Mouse (Mus musculus) lung, adult 2 months (tissue): ENCODE results near the gene Dsn1. TPM values are rescaled to one million over a fixed set of nuclear protein-coding genes. Genes with fewer than 3 reads are reported as not detected.

ENCODE experiments used
- DNase-seq: peaks from one replicate; pipeline ENCODE4 v3.0.0; 2022
- H3K4me1 ChIP-seq: fragments of 200-500 bp; 2 replicates; pipeline ENCODE4 v1.6.1; 2011; ENCODE audit warnings: low read length; ENCODE audit not compliant: control insufficient read depth, insufficient read depth
- H3K4me3 ChIP-seq: fragments of 200-500 bp; replicated peaks from 2 replicates; pipeline ENCODE3; 2011; ENCODE audit warnings: low read depth, mild to moderate bottlenecking, control low read depth, low read length; ENCODE audit errors: extremely low read depth
- CTCF ChIP-seq: fragments of 200-500 bp; IDR thresholded peaks from 2 replicates; pipeline ENCODE4 v1.5.1; 2011; ENCODE audit warnings: mild to moderate bottlenecking, low read length, control low read depth; ENCODE audit not compliant: insufficient read depth
- POLR2A ChIP-seq: fragments of 200-500 bp; IDR thresholded peaks from 2 replicates; pipeline ENCODE4 v1.6.1; 2011; ENCODE audit warnings: low read depth, mild to moderate bottlenecking, control low read depth, low read length, borderline replicate concordance; ENCODE audit errors: extremely low read depth
- WGBS: fragments of 180-500 bp; shearing (Covaris S2); methylation state at CpG from one replicate; pipeline ENCODE4 v1.1.7; 2018; 5-methylcytosine and 5-hydroxymethylcytosine counted together
- polyA plus RNA-seq: library from polyadenylated mRNA; depleted of rRNA; stranded (reverse); fragments of >200 nt; gene quantifications from 2 replicates; pipeline ENCODE4 v1.2.3, GENCODE M21; 2012; rRNA removed

Gene Dsn1
- polyA plus RNA-seq, 1 experiment, result 1.8 TPM

DNA sequence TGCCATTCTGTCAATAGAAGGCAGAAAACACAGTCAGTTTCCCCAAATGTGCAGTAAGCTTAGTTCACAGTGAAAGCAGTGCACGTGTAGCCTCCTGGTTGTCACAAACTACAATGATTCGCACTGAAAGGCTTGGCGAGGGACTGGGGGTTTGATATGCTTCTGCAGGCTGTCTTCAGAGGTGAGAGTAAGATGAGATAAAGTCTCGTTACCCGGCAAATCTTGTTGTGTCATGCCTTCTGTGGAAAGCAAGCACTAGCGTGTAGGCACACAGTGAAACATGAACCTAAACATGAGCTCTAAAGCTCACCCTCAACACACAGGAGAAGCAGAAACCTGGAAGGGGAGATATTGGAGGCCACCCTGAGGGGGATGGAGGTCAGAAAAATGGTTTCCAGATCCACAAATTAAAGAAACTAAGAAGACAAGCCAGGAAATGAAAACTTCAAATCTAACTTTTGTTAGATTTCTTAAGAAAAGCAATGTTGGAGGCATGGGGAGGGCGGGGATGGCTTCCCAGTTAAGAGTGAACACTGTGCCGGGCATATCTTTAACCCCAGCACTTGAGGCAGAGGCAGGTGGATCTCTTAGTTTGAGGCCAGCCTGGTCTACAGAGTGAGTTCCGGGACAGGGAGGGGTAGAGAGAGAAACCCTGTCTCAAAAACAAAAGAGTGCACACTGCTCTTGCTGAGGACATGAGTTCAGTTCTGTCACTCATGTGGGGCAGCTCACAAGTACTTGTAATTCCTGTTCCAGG is 48.3 kb downstream of the Dsn1 start:
- TF ChIP-seq CTCF (no peak), POLR2A (no peak)
- Histone ChIP-seq H3K4me1 (no peaks in the 10 kb centered on the region), H3K4me3 (no peak overlapping the region)
- DNase-seq, result no peak
- 89% methylated on average over 9 of the region's 9 CpGs for WGBS

DNA sequence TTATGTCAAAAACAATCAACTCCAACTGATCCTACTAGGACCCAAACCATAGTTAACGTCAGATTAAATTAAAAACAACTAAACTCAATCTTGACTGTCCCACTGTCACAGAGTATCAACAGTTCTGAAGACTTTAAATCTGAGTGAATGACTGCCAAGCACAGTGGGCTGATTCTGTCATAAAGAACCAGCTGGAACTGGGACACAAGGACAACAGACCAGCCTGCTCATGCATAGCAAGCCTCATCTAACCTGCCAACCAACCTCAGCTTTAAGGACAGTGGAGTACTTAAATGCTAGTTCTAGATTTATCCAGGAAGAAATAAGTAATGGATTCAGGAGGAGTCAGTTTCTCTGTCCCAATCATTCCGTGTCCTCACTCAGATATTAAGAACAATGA is 49.9 kb downstream of the Dsn1 start:
- 91% methylated on average over 2 of the region's 2 CpGs for WGBS
- Histone ChIP-seq H3K4me3 (no peak overlapping the region), H3K4me1 (no peaks in the 10 kb centered on the region)
- no peak for TF ChIP-seq CTCF
- no peak for TF ChIP-seq POLR2A
- no peak for DNase-seq

DNA sequence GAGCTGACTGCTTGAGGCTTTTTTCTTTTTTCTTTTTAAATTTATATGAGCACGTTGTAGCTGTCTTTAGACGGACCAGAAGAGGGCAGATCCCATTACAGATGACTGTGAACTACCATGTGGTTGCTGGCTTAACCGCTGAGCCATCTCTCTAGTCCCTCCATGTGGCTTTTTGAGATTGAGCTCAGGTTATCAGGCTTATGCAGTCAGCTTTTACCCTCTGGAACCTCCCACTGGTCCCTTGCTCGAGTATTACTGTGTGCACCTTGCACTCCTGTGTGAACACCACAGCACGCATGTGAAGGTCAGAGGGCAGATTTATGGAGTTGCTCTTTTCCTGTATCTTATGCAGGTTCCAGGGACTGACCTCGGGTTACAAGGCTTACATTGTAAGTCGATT is 50.6 kb downstream of the Dsn1 start:
- TF ChIP-seq POLR2A (no peak), CTCF (no peak)

DNA sequence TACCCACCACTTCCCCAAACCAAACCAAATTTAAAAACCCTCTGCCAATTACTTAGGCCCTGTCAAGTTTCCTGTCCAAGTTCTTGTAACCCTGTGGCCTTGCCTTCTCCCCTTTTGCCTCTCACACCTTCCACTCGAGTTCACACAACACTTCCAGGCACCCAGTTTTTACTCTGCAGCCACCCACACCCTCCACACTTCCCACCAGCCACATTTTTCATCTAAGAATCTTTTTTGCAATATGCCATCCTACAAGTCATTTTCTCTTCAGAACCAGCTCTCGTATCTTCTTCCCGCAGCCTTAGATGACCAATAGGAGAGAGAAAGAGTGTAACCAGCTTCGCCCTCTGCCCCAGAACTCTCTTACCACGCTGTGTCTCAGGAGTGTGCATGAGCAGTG is 52.5 kb downstream of the Dsn1 start:
- 86% methylated on average over 5 of the region's 5 CpGs for WGBS
- H3K4me3 ChIP-seq, result no peak overlapping the region
- TF ChIP-seq CTCF (no peak), POLR2A (no peak)
- H3K4me1 ChIP-seq, result no peaks in the 10 kb centered on the region
- no peak for DNase-seq

More for the DNA sequence above, 50.6 kb downstream of the Dsn1 start:
- Histone ChIP-seq H3K4me1 (no peaks in the 10 kb centered on the region), H3K4me3 (no peak overlapping the region)
- WGBS, result 72% methylated on average over 7 of the region's 7 CpGs
- no peak for DNase-seq

DNA sequence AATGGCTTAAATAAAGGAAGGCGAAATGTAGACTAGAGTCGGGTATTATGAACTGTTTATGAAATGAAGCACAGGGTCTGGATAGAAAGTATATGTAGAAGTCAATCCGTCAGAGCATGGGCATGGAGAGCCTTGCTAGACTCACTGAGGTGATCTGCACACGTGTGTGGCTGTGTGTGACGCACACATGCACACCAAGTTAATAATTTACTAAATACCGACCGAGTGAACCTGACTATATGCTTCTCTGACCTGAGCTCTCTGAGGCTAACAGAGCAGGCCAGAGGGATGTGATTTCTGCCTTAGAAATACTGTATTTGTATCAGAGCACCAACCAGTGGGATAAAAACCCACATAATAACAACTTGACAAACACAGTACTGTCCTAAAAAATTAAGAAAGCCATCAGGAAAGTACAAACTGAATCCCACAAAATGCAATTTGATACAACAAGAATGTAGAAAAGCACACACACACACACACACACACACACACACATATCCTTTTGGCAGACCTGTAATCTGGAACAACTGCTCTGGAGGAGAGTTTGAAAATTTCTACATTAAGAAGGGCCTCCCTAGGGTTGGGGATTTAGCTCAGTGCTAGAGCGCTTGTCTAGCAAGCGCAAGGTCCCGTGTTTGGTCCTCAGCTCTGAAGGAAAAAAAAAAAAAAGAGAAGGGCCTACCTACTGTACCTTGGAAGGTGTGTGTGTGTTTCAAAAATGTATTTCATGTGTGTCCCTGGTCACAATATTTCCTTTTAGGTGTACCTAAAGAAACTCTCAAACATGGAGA is 55.5 kb downstream of the Dsn1 start:
- no peak for TF ChIP-seq POLR2A
- no peak for TF ChIP-seq CTCF
- no peak for DNase-seq
- Histone ChIP-seq H3K4me1 (no peaks in the 10 kb centered on the region), H3K4me3 (no peak overlapping the region)
- WGBS, result 81% methylated on average over 10 of the region's 10 CpGs

DNA sequence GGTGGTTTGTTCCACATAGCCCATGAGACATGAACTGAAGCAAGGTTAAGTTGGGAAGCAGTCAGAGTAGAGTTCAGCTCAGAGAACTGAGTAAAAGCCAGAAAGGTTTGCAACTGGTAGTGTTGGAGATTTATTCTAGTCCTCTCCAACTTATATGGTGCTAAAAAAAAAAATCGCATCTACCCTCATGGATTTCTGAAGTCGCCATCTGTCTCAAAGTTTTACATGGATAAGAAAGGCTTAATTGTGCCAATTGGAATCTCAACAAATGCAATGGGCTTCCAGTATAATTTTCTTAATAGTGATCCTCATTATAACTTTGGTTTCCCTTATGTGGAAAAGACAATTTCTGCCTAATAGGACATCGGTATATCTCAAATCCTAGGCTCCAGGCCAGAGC is 56.1 kb downstream of the Dsn1 start:
- no peaks in the 10 kb centered on the region for H3K4me1 ChIP-seq
- no peak for DNase-seq
- TF ChIP-seq POLR2A (no peak), CTCF (no peak)
- H3K4me3 ChIP-seq, result no peak overlapping the region
- 96% methylated on average over 3 of the region's 3 CpGs for WGBS

Other genes with a start within 250 kb of the Dsn1 start
- gene Myl9, start 231.7 kb downstream of the Dsn1 start, polyA plus RNA-seq, result 174 and 258 TPM in 2 replicates
- gene Tgif2, start 167.1 kb downstream of the Dsn1 start, polyA plus RNA-seq, result 8.4 and 11.8 TPM in 2 replicates
- gene 4930518I15Rik, start 149.2 kb downstream of the Dsn1 start, polyA plus RNA-seq, result 0.89 and 1.7 TPM in 2 replicates
- gene Rab5if, start 144.0 kb downstream of the Dsn1 start, polyA plus RNA-seq, result 82.5 and 104 TPM in 2 replicates
- gene Sla2, start 120.0 kb downstream of the Dsn1 start, polyA plus RNA-seq, result 0.86 and 0.95 TPM in 2 replicates
- 32.9 and 41.7 TPM in 2 replicates for gene Ndrg3, start 15.1 kb downstream of the Dsn1 start, polyA plus RNA-seq
- 34.1 and 37.1 TPM in 2 replicates for gene Soga1, start 72.1 kb upstream of the Dsn1 start, polyA plus RNA-seq
- gene Tldc2, start 79.9 kb upstream of the Dsn1 start, polyA plus RNA-seq, result not detected in 2 replicates
- 69.9 and 85.8 TPM in 2 replicates for gene Samhd1, start 128.1 kb upstream of the Dsn1 start, polyA plus RNA-seq
- gene Rbl1, start 197.4 kb upstream of the Dsn1 start, polyA plus RNA-seq, result 4.3 TPM in 2 replicates